Mouse (Mus musculus): ENCODE measurements around the gene Klhdc2.

DNA sequence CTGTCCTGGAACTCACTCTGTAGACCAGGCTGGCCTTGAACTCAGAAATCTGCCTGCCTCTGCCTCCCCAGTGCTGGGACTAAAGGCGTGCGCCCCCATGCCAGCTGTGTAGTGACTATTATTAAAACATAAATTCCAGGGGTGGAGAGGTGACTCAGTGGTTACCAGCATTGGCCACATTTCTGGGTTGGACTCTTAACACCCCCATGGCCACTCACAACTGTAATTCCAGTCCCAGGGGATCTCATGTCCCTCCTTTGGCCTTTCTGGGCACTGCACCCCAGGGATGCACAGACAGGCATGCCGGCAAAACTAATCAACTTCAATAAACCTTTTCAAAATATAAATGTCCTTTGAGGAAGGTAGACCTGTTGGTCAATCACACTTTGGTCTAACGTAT, 1.8 kb downstream of the Klhdc2 start:
- TF ChIP-seq CTCF (IDR thresholded peaks at IDR 0.05) = peak; percentile 34
- TF ChIP-seq EP300 (IDR thresholded peaks at IDR 0.05) = no peak

All from lung, postnatal 0 days (tissue).